Mouse (Mus musculus): Measurements from ENCODE around the gene Tbc1d24. TPM values are rescaled to one million over a fixed set of nuclear protein-coding genes. Genes with fewer than 3 reads are reported as not detected.
A peak's percentile ranks its signal among the peaks of the same experiment; 100 is the strongest.

Tbc1d24 gene
- polyA plus RNA-seq, 1 experiment = 1.1 TPM

DNA sequence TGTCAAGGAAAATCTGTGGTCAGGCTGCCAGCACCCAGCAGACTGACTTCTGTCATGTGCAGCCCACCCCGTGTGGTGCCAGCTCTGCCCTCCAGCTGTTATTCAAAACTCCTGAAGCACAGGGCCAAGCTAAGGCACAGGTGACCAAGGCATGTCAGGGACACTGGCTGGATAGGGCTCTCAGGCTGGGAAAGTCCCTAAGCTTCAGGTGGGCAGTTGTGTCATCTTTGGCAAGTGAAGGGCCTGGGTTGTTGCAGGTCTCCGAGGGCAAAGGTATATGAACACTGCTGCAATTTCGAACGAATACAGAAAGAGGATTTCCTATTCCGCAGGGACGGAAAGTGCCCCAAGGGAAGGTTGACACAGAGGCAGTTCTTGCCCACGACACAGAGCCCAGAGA is 516 bp downstream of the Tbc1d24 start:
- Histone ChIP-seq H3K9me3 (no peaks in the 10 kb centered on the region), H3K4me3 (replicated peaks) (peak overlapping the region; percentile 96), H3K36me3 (replicated peaks; ENCODE audit: low read length) (peaks cover 18% of the 10 kb centered on the region), H3K4me1 (peaks cover 95% of the 10 kb centered on the region), H3K27me3 (replicated peaks) (peaks cover 40% of the 10 kb centered on the region)
- TF ChIP-seq GATA1 (IDR thresholded peaks at IDR 0.05; ENCODE audit: borderline replicate concordance, low read length) (no peak), FLI1 (IDR thresholded peaks at IDR 0.05; ENCODE audit: low read length) (no peak)

DNA sequence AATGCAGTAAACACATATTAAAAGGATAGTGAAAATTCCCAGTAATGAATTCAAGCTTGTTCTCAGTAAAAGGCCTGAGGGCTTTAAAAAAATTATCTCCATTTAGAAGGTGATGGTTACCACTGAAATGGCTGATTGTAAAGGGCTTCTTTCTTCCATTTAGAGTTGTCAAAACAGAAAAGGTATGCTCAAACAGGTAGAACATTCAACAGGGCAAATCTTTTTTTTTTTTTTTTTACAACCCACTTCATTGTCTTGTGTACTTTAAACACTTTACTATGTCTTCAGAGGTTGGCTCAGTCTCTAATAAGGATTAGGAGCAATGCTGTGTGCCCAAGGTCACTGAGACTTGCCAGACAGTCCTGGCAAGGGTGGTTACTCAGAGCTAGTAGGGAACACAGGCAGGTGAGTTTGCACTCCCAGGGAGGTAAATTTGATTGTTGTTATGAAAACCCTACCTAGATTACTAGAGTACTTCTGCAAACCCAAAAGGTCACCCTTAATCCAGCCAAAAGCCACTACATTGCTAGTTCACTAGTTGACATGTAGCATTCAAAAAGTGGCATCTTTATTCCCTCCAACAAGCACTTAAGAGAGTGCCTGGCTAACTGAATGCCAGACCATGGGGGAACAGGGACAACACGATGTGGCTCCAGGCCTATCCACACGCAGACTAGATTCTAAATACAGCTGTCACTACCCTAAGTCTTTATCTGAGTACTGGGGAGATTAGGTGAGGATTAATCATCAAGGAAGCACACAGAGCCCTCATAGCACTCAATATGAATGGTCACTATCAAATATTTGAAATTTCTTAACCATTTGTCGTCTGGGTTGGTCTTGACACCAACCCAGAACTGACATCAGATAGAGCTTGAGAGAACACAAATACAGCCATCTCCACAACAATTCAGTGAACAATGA is 1.5 kb downstream of the Tbc1d24 start:
- Histone ChIP-seq H3K27me3 (replicated peaks) (peaks cover 31% of the 10 kb centered on the region), H3K36me3 (replicated peaks; ENCODE audit: low read length) (peaks cover 18% of the 10 kb centered on the region), H3K4me3 (replicated peaks) (peak overlapping the region; percentile 96), H3K4me1 (peaks cover 98% of the 10 kb centered on the region), H3K9me3 (no peaks in the 10 kb centered on the region)
- TF ChIP-seq FLI1 (IDR thresholded peaks at IDR 0.05; ENCODE audit: low read length) = no peak
- no peak for TF ChIP-seq GATA1 (IDR thresholded peaks at IDR 0.05; ENCODE audit: borderline replicate concordance, low read length)

DNA sequence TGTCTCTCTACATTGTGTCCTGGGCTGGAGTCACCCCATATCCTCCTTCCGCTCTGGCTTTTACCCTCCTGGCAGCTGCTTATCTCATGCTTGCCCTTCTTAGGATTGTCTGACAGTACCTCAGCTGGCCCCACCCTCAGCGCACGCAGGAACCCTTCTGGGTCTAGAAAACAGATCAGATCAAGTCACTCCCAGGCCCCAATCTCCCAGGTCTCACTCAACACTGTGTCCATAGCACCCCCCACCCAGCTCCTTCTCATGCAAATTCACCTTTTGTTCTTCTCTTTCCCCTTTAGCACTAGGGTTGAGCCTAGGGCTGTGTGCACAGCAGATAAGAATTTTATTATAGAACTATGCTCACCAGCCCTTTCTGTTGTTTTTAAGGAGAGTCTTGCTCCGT is 2.3 kb downstream of the Tbc1d24 start:
- Histone ChIP-seq H3K4me1 (peaks cover 98% of the 10 kb centered on the region), H3K4me3 (replicated peaks) (peak overlapping the region; percentile 77), H3K9me3 (no peaks in the 10 kb centered on the region), H3K27me3 (replicated peaks) (peaks cover 23% of the 10 kb centered on the region), H3K36me3 (replicated peaks; ENCODE audit: low read length) (peaks cover 24% of the 10 kb centered on the region)
- TF ChIP-seq FLI1 (IDR thresholded peaks at IDR 0.05; ENCODE audit: low read length) (no peak), GATA1 (IDR thresholded peaks at IDR 0.05; ENCODE audit: borderline replicate concordance, low read length) (no peak)

DNA sequence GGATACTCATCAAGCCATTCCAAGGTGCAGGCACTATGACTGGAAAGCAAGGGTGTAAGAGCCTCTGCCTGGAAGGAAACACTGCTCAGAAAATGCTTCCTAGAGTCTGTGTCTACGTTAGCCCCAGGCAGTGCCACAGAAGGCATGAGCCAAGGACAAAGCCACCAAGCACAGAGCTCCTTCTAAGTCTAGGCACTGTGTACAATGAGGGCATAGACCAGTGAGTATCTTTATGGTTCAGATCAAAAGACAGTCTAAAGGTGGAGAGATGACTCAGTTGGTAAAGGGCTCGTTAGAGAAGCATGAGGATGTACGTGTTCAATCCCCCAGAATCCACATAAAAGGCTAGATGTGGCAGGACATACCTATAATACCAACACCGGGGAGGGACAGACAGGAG is 4.3 kb downstream of the Tbc1d24 start:
- TF ChIP-seq GATA1 (IDR thresholded peaks at IDR 0.05; ENCODE audit: borderline replicate concordance, low read length) (no peak), FLI1 (IDR thresholded peaks at IDR 0.05; ENCODE audit: low read length) (no peak)

DNA sequence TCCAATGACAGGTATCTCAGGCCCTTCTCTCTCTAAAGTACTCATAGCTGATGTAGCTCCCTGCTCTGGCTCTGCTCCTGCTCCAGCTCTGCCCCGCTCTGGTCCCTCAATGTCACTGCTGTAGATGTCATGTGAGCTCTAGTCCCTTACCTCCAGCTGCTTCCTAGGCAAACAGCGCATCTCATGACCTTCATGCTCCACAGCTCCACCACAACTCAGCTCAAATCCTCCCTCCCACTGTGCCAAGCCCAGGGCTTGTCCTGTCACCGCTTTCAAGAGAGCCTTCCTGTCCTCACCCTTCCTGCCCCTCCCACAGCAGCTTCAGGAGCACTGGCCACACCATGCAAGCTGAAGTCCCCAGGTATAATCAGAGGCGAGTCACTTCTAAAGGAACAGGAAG is 5.6 kb downstream of the Tbc1d24 start:
- TF ChIP-seq GATA1 (IDR thresholded peaks at IDR 0.05; ENCODE audit: borderline replicate concordance, low read length) (no peak), FLI1 (IDR thresholded peaks at IDR 0.05; ENCODE audit: low read length) (no peak)
- peak overlapping the region; percentile 78 for H3K4me3 ChIP-seq (replicated peaks)

More for the DNA sequence above, 4.3 kb downstream of the Tbc1d24 start:
- no peaks in the 10 kb centered on the region for H3K9me3 ChIP-seq
- peaks cover 98% of the 10 kb centered on the region for H3K4me1 ChIP-seq
- H3K36me3 ChIP-seq (replicated peaks; ENCODE audit: low read length) = peaks cover 35% of the 10 kb centered on the region
- H3K4me3 ChIP-seq (replicated peaks) = no peak overlapping the region
- H3K27me3 ChIP-seq (replicated peaks) = peaks cover 3% of the 10 kb centered on the region

DNA sequence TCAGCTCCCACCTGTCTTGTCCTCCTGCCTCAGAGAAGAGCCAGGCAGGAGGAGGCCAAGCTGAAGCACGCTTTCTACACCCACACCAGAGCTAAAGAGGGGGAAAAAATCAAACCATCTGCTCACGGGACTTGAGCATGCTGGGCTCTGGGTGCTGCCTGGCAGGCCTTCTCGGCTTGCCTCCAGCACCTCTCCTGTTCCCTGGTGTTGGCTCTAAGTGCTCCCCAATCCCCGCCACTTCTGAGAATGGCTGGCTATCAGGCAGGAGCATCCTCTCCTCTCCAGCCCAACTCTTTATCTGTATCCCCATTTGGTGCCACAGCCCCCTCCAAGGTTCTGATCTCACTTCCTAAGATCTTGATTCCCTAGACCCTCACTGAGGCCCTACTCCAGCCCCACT is 6.1 kb downstream of the Tbc1d24 start:
- Histone ChIP-seq H3K36me3 (replicated peaks; ENCODE audit: low read length) (peaks cover 48% of the 10 kb centered on the region), H3K27me3 (replicated peaks) (no peaks in the 10 kb centered on the region), H3K4me3 (replicated peaks) (peak overlapping the region; percentile 21), H3K9me3 (no peaks in the 10 kb centered on the region), H3K4me1 (peaks cover 96% of the 10 kb centered on the region)
- TF ChIP-seq GATA1 (IDR thresholded peaks at IDR 0.05; ENCODE audit: borderline replicate concordance, low read length) (no peak), FLI1 (IDR thresholded peaks at IDR 0.05; ENCODE audit: low read length) (no peak)

More for the DNA sequence above, 5.6 kb downstream of the Tbc1d24 start:
- H3K27me3 ChIP-seq (replicated peaks) = no peaks in the 10 kb centered on the region
- H3K4me1 ChIP-seq = peaks cover 96% of the 10 kb centered on the region
- no peaks in the 10 kb centered on the region for H3K9me3 ChIP-seq
- peaks cover 44% of the 10 kb centered on the region for H3K36me3 ChIP-seq (replicated peaks; ENCODE audit: low read length)

DNA sequence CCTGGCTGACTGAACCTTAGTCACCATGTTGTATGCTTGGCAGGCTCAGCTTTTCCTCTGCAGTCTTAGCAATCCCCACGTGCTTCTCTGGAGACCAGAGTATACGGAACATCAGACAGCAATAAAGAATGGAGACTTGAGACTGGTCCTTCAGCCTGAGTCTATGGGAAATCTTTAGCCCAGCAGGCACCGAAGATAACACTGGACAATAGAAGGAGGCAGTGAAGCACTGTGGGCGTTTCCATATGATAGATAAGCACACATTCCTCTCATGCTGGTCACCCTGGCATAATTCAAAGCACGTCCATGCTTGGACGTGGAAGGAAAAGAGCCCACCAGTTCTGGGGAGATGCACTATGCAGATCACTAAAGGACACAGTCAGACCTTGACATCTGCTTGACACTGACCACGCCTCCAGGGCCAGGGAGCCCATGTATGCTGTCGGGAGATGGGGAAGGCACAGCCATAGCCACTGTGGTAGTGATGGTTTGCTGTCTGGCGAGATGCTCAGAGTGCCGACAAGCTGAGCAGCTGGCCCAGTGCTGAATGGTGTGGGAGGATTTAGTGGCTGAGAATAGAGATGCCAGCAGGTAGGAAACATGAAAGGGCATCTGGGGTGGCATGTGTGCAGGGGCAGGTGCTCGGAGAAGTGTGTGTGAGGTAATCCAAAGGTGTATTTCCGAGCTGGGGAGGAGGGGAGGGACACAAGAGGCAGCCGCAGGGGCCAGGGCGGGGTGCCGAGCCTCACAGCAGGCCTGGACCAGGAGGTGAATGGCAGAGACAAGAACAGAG is 8.1 kb downstream of the Tbc1d24 start:
- H3K36me3 ChIP-seq (replicated peaks; ENCODE audit: low read length) = peaks cover 58% of the 10 kb centered on the region
- no peaks in the 10 kb centered on the region for H3K9me3 ChIP-seq
- no peaks in the 10 kb centered on the region for H3K27me3 ChIP-seq (replicated peaks)
- peaks cover 91% of the 10 kb centered on the region for H3K4me1 ChIP-seq
- no peak for TF ChIP-seq GATA1 (IDR thresholded peaks at IDR 0.05; ENCODE audit: borderline replicate concordance, low read length)
- no peak for TF ChIP-seq FLI1 (IDR thresholded peaks at IDR 0.05; ENCODE audit: low read length)
- H3K4me3 ChIP-seq (replicated peaks) = peak overlapping the region; percentile 57

DNA sequence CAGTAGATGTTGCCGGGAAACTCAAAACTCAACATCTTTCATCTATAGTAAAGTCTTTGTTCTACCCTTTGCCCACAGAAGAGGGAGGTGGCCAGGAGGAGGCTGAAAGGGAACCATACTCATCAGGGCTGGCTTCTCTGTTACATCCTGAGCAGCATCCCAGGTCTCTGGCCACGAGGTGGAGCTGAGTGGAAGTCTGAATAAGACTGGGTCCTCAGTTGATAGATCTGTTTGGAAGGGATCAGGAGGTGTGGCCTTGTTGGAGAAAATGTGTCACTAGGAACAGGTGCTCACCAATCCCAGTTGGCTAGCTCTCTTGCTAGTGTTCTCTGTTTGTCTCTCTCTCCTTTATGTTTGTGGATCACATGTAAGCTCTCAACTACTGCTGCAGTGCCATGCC is 10.0 kb downstream of the Tbc1d24 start:
- TF ChIP-seq FLI1 (IDR thresholded peaks at IDR 0.05; ENCODE audit: low read length) (no peak), GATA1 (IDR thresholded peaks at IDR 0.05; ENCODE audit: borderline replicate concordance, low read length) (no peak)
- Histone ChIP-seq H3K27me3 (replicated peaks) (no peaks in the 10 kb centered on the region), H3K4me1 (peaks cover 84% of the 10 kb centered on the region), H3K36me3 (replicated peaks; ENCODE audit: low read length) (peaks cover 50% of the 10 kb centered on the region), H3K4me3 (replicated peaks) (no peak overlapping the region), H3K9me3 (no peaks in the 10 kb centered on the region)

DNA sequence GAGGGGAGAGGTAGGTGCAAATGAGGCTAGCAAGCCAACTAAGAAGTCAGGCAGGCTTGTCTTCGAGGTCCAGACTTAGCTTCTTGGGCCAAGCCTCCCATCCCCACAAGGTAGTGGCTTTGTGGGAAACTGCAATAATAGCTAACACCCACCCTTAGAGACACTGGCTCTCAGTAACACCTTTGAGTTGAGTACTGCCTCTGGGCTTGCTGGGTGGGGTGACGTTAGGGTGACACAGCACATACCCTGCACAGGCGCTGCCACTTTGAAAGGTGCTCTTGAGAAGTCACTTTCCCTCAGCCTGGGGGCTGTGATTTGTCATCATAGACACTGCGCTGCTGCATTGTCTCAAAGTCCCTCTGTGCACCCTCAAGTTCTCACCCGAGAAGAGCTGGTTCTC is 11.6 kb downstream of the Tbc1d24 start:
- Histone ChIP-seq H3K36me3 (replicated peaks; ENCODE audit: low read length) (peaks cover 57% of the 10 kb centered on the region), H3K9me3 (no peaks in the 10 kb centered on the region), H3K4me1 (peaks cover 72% of the 10 kb centered on the region), H3K4me3 (replicated peaks) (no peak overlapping the region), H3K27me3 (replicated peaks) (no peaks in the 10 kb centered on the region)
- TF ChIP-seq GATA1 (IDR thresholded peaks at IDR 0.05; ENCODE audit: borderline replicate concordance, low read length) (no peak), FLI1 (IDR thresholded peaks at IDR 0.05; ENCODE audit: low read length) (no peak)

DNA sequence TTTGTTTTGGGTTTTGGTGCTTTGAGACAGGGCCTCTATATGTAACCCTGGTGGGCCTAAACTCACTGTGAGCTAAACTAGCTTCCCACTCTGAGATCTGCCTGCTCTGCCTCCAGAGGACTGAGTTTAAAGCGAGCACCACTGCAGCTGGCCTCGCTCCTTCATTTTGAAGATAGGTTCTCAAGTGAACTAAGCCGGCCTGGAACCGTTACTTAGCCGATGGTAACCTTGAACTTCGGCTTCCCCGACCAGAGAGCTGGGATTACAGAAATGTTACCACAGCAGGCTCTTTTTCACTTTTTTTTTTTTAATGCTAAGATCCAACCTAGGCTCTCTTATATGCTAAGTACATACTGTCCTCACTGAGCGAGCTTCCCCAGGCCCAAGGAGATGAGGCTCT is 12.1 kb downstream of the Tbc1d24 start:
- Histone ChIP-seq H3K4me3 (replicated peaks) (no peak overlapping the region), H3K27me3 (replicated peaks) (no peaks in the 10 kb centered on the region), H3K36me3 (replicated peaks; ENCODE audit: low read length) (peaks cover 56% of the 10 kb centered on the region), H3K4me1 (peaks cover 67% of the 10 kb centered on the region), H3K9me3 (no peaks in the 10 kb centered on the region)
- TF ChIP-seq GATA1 (IDR thresholded peaks at IDR 0.05; ENCODE audit: borderline replicate concordance, low read length) (no peak), FLI1 (IDR thresholded peaks at IDR 0.05; ENCODE audit: low read length) (no peak)

Measured in megakaryocyte, embryonic 14.5 days (primary cell).